Mouse (Mus musculus): Measurements from ENCODE around the gene Dner. TPM values are rescaled to one million over a fixed set of nuclear protein-coding genes. Genes with fewer than 3 reads are reported as not detected.

Dner gene
- polyA plus RNA-seq, 1 experiment from 2014 or later = 0.09 TPM

Small RNA genes within 50 kb of the gene (microRNA-seq; reads per million reads assigned to microRNA genes)
- gene Mir5126 = 8.9 reads per million, percentile 25 among the genes with 10 or more reads in this experiment

Other genes with a start within 250 kb of the Dner start
- gene Fbxo36, start 143.6 kb upstream of the Dner start, polyA plus RNA-seq (2015; fragmentation: Nextera tagmentation; extraction: Ambion mirVana) = 5.9 and 7.3 TPM in 2 replicates
- 27.5 and 29.5 TPM in 2 replicates for gene Trip12, start 144.3 kb upstream of the Dner start, polyA plus RNA-seq (2015; fragmentation: Nextera tagmentation; extraction: Ambion mirVana)
- not detected in 2 replicates for gene Slc16a14, start 238.9 kb upstream of the Dner start, polyA plus RNA-seq (2015; fragmentation: Nextera tagmentation; extraction: Ambion mirVana)